Mouse (Mus musculus) limb, embryonic 14.5 days (tissue): ENCODE data around the gene Mfsd7a. TPM values are rescaled to one million over a fixed set of nuclear protein-coding genes. Genes with fewer than 3 reads are reported as not detected.

Source experiments
- ATAC-seq: fragments of 200-750 bp; cut with Nextera tagmentation; 2 replicates; pipeline ENCODE4 v1.8.0; 2017; ENCODE audit warnings: low read depth, moderate number of reproducible peaks, moderate TSS enrichment; ENCODE audit not compliant: low FRiP score
- DNase-seq: peaks from one replicate; pipeline ENCODE4 v3.0.0-alpha.2; 2015; ENCODE audit warnings: low spot score
- H3K27ac ChIP-seq: fragments of 300-500 bp; sonication (generic); replicated peaks from 2 replicates; pipeline ENCODE4 v1.5.1; 2014; ENCODE audit warnings: low read depth, mild to moderate bottlenecking, low read length, moderate library complexity, mixed read lengths
- H3K27me3 ChIP-seq: fragments of 300-500 bp; sonication (generic); 2 replicates; pipeline ENCODE4 v1.6.1; 2014; ENCODE audit warnings: low read length, mixed read lengths; ENCODE audit not compliant: control insufficient read depth, insufficient read depth
- H3K36me3 ChIP-seq: fragments of 300-500 bp; sonication (generic); 2 replicates; pipeline ENCODE4 v1.6.1; 2014; ENCODE audit warnings: mild to moderate bottlenecking, low read length, moderate library complexity, mixed read lengths; ENCODE audit not compliant: control insufficient read depth, insufficient read depth
- H3K4me1 ChIP-seq: fragments of 300-500 bp; sonication (generic); 2 replicates; pipeline ENCODE4 v1.6.1; 2014; ENCODE audit warnings: antibody characterized with exemption, low read length, mixed read lengths; ENCODE audit not compliant: control insufficient read depth, insufficient read depth
- H3K4me2 ChIP-seq: fragments of 300-500 bp; sonication (generic); replicated peaks from 2 replicates; pipeline ENCODE4 v1.6.1; 2014; ENCODE audit warnings: low read depth, mild to moderate bottlenecking, low read length, moderate library complexity; ENCODE audit not compliant: severe bottlenecking
- H3K4me3 ChIP-seq: fragments of 300-500 bp; sonication (generic); replicated peaks from 2 replicates; pipeline ENCODE4 v1.5.1; 2014; ENCODE audit warnings: low read length
- H3K9ac ChIP-seq: fragments of 300-500 bp; sonication (generic); 2 replicates; pipeline ENCODE4 v1.6.1; 2014; ENCODE audit warnings: mild to moderate bottlenecking, low read depth, low read length, moderate library complexity; ENCODE audit not compliant: severe bottlenecking
- H3K9me3 ChIP-seq: fragments of 300-500 bp; sonication (generic); 2 replicates; pipeline ENCODE4 v1.6.1; 2016; ENCODE audit warnings: low read length; ENCODE audit not compliant: control insufficient read depth
- POLR2A ChIP-seq: fragments of 200-500 bp; IDR thresholded peaks from 2 replicates; pipeline ENCODE4 v1.8.0; 2012; ENCODE audit warnings: inconsistent platforms, mild to moderate bottlenecking, moderate library complexity, borderline replicate concordance; ENCODE audit not compliant: insufficient read depth, insufficient read length; ENCODE audit errors: extremely low read depth
- WGBS: fragments of 180-500 bp; shearing (Covaris S2); extraction: QIAGEN DNeasy Blood & Tissue Kit; methylation state at CpG from one replicate; pipeline ENCODE4 v1.1.7; 2014; 5-methylcytosine and 5-hydroxymethylcytosine counted together
- polyA plus RNA-seq, 2 experiments: library from polyadenylated mRNA; depleted of rRNA in 1 of 2; stranded (reverse) in 1 of 2; unstranded in 1 of 2; fragments of >200 nt; fragmentation: Nextera tagmentation in 1 of 2; extraction: Ambion mirVana in 1 of 2; gene quantifications; 2 replicates each; pipeline versions ENCODE4 v1.2.1 to v1.2.3; 2012 to 2014

Gene Mfsd7a
- polyA plus RNA-seq, 2 experiments, result 0.14 to 2.5 TPM

DNA sequence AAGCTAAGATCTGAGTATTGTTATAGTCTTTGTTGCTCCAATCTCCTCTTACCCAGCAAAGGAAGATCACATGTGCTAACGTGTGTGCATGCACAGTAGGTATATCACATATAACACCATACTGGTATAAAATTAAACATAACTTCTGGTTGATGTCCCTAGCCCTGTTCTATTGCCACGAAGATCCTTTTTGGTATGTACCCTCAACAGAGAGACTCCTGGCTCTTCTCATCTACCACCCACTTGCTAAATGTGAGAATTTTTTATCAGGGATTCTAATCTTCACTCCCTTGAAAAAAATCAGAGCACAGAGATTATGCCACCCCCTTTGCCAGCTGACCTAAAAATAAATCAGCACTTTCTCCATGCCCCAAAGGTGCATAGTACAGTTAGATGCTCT is 41.7 kb downstream of the Mfsd7a start:
- no peaks in the 10 kb centered on the region for H3K4me1 ChIP-seq
- WGBS, result 77% methylated on average over 2 of the region's 2 CpGs
- H3K4me2 ChIP-seq, result no peak overlapping the region
- H3K9me3 ChIP-seq, result no peaks in the 10 kb centered on the region
- H3K9ac ChIP-seq, result no peak overlapping the region
- H3K4me3 ChIP-seq, result no peak overlapping the region
- no peak overlapping the region for H3K27ac ChIP-seq
- H3K36me3 ChIP-seq, result no peaks in the 10 kb centered on the region
- H3K27me3 ChIP-seq, result no peaks in the 10 kb centered on the region
- TF ChIP-seq POLR2A, result no peak
- DNase-seq (no peak), ATAC-seq (no peak)

DNA sequence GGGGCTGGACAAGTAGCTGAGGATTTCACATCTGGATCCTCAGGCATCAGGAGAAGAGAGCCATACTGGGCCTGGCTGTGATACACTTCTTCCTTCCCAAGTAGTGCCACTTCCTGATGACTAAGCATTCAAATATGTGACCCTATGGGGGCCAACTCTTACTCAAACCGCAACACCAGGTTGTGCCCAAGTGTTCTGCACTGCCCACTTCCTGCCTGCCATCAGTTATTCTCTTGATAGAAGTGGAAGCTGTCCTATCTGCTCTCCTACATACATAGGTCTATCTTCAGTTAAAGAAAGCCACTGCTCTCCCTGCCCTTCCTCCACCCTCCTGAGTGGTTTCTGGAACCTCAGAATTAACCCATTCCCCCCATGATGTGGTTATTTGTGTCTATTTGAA is 43.2 kb downstream of the Mfsd7a start:
- H3K27me3 ChIP-seq, result no peaks in the 10 kb centered on the region
- H3K9ac ChIP-seq, result no peak overlapping the region
- ATAC-seq (no peak), DNase-seq (no peak)
- WGBS, result 88% methylated on average over 1 of the region's 1 CpGs
- no peak overlapping the region for H3K4me3 ChIP-seq
- no peaks in the 10 kb centered on the region for H3K9me3 ChIP-seq
- no peaks in the 10 kb centered on the region for H3K36me3 ChIP-seq
- no peak overlapping the region for H3K27ac ChIP-seq
- H3K4me1 ChIP-seq, result no peaks in the 10 kb centered on the region
- no peak overlapping the region for H3K4me2 ChIP-seq
- TF ChIP-seq POLR2A, result no peak

DNA sequence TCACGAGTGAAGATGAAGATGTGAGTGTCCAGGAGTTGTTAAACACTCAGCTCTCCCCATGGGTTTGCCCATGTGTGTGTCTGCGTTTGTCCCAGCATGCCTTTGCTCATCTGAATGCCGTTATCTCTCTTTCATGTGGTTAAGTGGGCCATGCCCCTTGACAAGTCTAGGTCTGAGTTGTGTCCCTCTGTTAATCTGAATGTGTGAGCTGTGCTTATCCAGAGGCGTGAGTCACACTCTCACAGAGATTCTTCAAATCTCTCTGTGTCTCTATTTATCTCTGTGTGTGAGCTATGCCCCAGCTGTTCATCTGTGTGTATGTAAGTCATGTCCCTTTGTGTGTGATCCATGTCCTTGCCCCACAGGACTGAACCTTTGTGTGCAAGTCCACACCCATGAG is 45.2 kb downstream of the Mfsd7a start:
- WGBS, result 74% methylated on average over 4 of the region's 4 CpGs
- Histone ChIP-seq H3K9ac (no peak overlapping the region), H3K4me2 (no peak overlapping the region), H3K4me3 (no peak overlapping the region), H3K4me1 (no peaks in the 10 kb centered on the region), H3K27ac (no peak overlapping the region), H3K9me3 (no peaks in the 10 kb centered on the region), H3K36me3 (no peaks in the 10 kb centered on the region), H3K27me3 (no peaks in the 10 kb centered on the region)
- TF ChIP-seq POLR2A, result no peak
- DNase-seq (no peak), ATAC-seq (no peak)

Other genes with a start within 250 kb of the Mfsd7a start
- 33.7 and 37.0 TPM in 2 replicates for gene Dr1, start 180.0 kb downstream of the Mfsd7a start, polyA plus RNA-seq (2012; rRNA removed)
- gene Dr1, start 180.0 kb downstream of the Mfsd7a start, polyA plus RNA-seq (2014; fragmentation: Nextera tagmentation; extraction: Ambion mirVana), result 44.4 and 46.5 TPM in 2 replicates
- 5.8 and 6.0 TPM in 2 replicates for gene Pigg, start 136.3 kb downstream of the Mfsd7a start, polyA plus RNA-seq (2012; rRNA removed)
- gene Pigg, start 136.3 kb downstream of the Mfsd7a start, polyA plus RNA-seq (2014; fragmentation: Nextera tagmentation; extraction: Ambion mirVana), result 2.4 TPM in 2 replicates
- 0.45 and 0.65 TPM in 2 replicates for gene Gm42517, start 81.0 kb downstream of the Mfsd7a start, polyA plus RNA-seq (2012; rRNA removed)
- 0.14 and 0.52 TPM in 2 replicates for gene Gm42517, start 81.0 kb downstream of the Mfsd7a start, polyA plus RNA-seq (2014; fragmentation: Nextera tagmentation; extraction: Ambion mirVana)
- 0.03 TPM in 1 of 2 replicates, not detected in the other for gene Pde6b, start 60.5 kb downstream of the Mfsd7a start, polyA plus RNA-seq (2012; rRNA removed)
- gene Pde6b, start 60.5 kb downstream of the Mfsd7a start, polyA plus RNA-seq (2014; fragmentation: Nextera tagmentation; extraction: Ambion mirVana), result 0.17 TPM in 1 of 2 replicates, not detected in the other
- gene Atp5k, start 14.4 kb downstream of the Mfsd7a start, polyA plus RNA-seq (2012; rRNA removed), result 80.1 and 174 TPM in 2 replicates
- gene Atp5k, start 14.4 kb downstream of the Mfsd7a start, polyA plus RNA-seq (2014; fragmentation: Nextera tagmentation; extraction: Ambion mirVana), result 411 and 423 TPM in 2 replicates
- 24.3 and 26.7 TPM in 2 replicates for gene Pcgf3, start 12.3 kb upstream of the Mfsd7a start, polyA plus RNA-seq (2012; rRNA removed)
- gene Pcgf3, start 12.3 kb upstream of the Mfsd7a start, polyA plus RNA-seq (2014; fragmentation: Nextera tagmentation; extraction: Ambion mirVana), result 21.8 and 24.4 TPM in 2 replicates
- 0.18 and 0.21 TPM in 2 replicates for gene Cplx1, start 101.1 kb upstream of the Mfsd7a start, polyA plus RNA-seq (2012; rRNA removed)
- gene Cplx1, start 101.1 kb upstream of the Mfsd7a start, polyA plus RNA-seq (2014; fragmentation: Nextera tagmentation; extraction: Ambion mirVana), result 0.41 and 0.67 TPM in 2 replicates
- 55.6 and 63.6 TPM in 2 replicates for gene Gak, start 180.9 kb upstream of the Mfsd7a start, polyA plus RNA-seq (2012; rRNA removed)
- gene Gak, start 180.9 kb upstream of the Mfsd7a start, polyA plus RNA-seq (2014; fragmentation: Nextera tagmentation; extraction: Ambion mirVana), result 45.2 and 46.0 TPM in 2 replicates
- gene Tmem175, start 180.9 kb upstream of the Mfsd7a start, polyA plus RNA-seq (2012; rRNA removed), result 41.8 and 63.3 TPM in 2 replicates
- gene Tmem175, start 180.9 kb upstream of the Mfsd7a start, polyA plus RNA-seq (2014; fragmentation: Nextera tagmentation; extraction: Ambion mirVana), result 32.8 and 35.5 TPM in 2 replicates
- 21.4 and 26.8 TPM in 2 replicates for gene Idua, start 211.4 kb upstream of the Mfsd7a start, polyA plus RNA-seq (2012; rRNA removed)
- gene Idua, start 211.4 kb upstream of the Mfsd7a start, polyA plus RNA-seq (2014; fragmentation: Nextera tagmentation; extraction: Ambion mirVana), result 15.6 and 17.1 TPM in 2 replicates
- gene Dgkq, start 220.8 kb upstream of the Mfsd7a start, polyA plus RNA-seq (2012; rRNA removed), result 35.3 and 40.5 TPM in 2 replicates
- gene Dgkq, start 220.8 kb upstream of the Mfsd7a start, polyA plus RNA-seq (2014; fragmentation: Nextera tagmentation; extraction: Ambion mirVana), result 12.5 and 13.3 TPM in 2 replicates
- 1.3 and 2.6 TPM in 2 replicates for gene Slc26a1, start 226.7 kb upstream of the Mfsd7a start, polyA plus RNA-seq (2012; rRNA removed)
- 1.1 and 1.4 TPM in 2 replicates for gene Slc26a1, start 226.7 kb upstream of the Mfsd7a start, polyA plus RNA-seq (2014; fragmentation: Nextera tagmentation; extraction: Ambion mirVana)
- 119 and 158 TPM in 2 replicates for gene Fgfrl1, start 243.5 kb upstream of the Mfsd7a start, polyA plus RNA-seq (2012; rRNA removed)
- 46.5 and 51.8 TPM in 2 replicates for gene Fgfrl1, start 243.5 kb upstream of the Mfsd7a start, polyA plus RNA-seq (2014; fragmentation: Nextera tagmentation; extraction: Ambion mirVana)